Mouse (Mus musculus) megakaryocyte, adult 5-6 weeks (primary cell): ENCODE data around the gene Syt2. TPM values are rescaled to one million over a fixed set of nuclear protein-coding genes. Genes with fewer than 3 reads are reported as not detected.
A peak's percentile ranks its signal among the peaks of the same experiment; 100 is the strongest.

Source experiments
- ATAC-seq: 2 replicates; pipeline ENCODE4 v1.8.0; 2016; ENCODE audit warnings: mild to moderate bottlenecking, inconsistent platforms; ENCODE audit not compliant: poor library complexity, severe bottlenecking
- total RNA-seq, 2 experiments: library from RNA; stranded (forward) in 1 of 2; stranded (reverse) in 1 of 2; fragments of 153-499, 151-499 nt in 1 of 2; fragments of 221-1000, 200-1000 nt in 1 of 2; gene quantifications; 2 replicates each; pipeline versions ENCODE4 v1.2.3 to v1.2.4; 2015 to 2017

Syt2 gene
- total RNA-seq, 2 experiments from 2014 or later = not detected

- ATAC-seq = no peak
These were observed 1.1 kb downstream of the Syt2 start for GRCm38 (mm10) chr1:134647591-134647990.

DNA sequence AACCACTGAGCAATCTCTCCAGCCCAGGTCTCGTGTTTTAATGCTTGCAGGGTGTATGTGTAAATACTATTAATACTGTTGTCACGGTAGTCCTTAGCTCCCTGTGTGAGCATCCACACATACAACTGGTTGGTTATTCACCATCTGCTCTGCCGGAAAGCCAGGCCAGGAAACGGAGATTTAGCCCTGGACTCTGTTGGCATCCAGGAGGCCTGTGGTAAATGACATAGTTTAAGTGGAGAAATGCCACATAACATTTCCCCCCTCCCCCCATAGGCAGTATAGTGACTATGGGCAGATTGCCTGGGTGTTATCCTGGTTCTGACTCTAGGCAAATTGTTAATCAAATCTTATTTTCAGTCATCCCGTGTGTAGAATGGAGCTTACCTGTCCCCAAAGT is 4.3 kb downstream of the Syt2 start:
- no peak for ATAC-seq

DNA sequence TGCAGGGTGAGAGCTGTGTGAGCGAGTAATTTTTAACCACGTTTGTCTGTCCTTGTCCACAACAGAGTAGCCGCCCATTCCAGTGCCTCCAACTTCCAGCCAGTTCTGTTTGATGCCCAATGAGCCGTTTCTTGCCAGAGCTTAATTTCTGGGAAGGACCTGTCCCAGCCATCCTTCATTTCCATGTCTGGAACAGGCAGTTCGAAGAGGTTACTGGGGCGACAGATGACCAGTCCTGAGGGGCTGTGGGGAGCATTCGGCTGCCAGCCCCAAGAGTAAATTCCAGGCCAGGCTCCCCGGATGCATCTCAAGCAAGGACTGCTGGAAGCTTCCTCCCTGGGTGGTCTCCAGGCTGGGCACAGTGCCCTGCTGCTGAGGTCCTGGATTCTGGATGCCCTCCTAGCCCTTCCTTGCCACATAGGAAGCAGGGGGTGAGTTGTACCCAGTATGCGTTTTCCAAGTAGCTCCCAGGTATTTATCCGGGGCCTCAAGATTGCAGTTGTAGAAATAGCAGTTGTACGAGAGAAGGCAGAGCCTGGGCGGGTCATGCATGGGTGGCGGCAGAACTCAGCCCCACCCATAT is 4.9 kb downstream of the Syt2 start:
- ATAC-seq = no peak

DNA sequence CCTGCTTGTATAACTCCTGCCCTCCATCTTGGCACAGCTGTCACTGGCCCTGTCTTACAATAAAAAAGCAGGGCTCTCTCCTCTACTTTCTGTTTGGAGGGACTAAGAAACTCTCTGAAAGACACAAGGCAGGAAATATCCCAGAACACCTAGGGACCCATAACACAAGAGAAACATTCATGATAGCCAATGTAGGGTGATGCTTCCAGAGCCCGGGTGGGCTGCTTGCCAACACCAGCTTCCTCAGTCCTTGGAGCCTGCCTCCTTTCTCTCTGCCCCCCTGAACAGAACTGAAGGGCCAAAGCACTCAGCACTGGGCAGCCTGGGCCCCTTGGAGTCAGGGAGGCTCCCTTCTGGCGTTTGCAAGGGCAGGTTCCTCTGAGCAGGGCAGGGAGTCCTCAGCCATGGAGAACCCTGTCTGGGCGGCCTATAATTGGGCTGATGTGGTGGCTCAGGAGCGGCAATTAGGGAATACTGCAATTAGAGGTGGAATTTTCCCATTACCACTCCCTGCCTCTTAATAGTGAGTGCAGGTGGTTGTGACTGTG is 5.4 kb downstream of the Syt2 start:
- no peak for ATAC-seq

DNA sequence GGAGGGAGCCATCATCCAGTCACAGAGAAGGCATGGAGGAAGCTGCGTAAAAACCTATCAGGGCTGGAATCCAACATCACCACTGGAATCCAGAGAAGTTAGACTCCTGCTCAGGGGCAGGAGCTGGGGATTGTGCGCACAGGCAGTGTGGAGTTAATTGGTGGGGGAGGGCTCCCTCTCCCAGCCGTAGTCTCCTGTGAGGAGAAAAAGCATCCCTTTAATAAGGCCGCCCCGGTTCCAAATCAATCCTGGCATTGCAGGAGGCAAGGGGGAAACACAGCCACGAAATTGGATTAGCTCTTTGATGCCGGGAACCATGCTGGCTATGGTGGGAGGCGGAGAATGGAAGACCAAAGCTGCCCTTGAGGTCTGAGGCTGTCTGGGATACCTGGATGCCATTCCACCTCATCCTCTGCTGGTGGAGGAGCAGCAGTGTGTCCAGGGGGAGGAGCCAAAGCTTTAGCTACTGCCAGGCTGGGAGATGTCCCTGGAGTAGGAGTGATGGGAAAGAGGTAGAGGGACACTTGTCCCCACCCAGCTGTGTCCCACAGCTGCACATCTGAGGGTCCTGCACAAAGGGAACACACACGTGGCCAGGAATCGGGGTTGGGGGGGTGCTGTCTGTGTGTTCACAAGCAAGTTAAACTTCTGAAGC is 7.3 kb downstream of the Syt2 start:
- ATAC-seq = no peak

DNA sequence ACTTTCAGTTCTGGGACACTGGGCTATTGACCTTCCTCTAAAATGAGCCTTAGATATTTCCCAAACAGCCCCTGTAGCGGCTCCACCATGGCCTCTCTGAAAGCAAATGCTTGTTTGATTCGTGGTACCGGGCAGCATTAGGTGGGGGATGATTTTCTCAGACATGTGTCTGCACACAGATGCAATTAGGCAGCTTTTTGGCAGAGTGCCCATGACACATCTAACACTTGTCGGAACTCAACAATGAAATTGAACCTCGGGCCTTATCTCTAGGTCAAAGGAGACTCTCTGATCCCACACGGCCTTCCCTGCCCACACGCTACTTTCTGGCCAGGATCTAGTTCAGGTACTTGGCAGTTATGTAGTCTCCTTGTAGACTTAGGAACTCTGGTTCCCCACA is 12.4 kb downstream of the Syt2 start:
- no peak for ATAC-seq

DNA sequence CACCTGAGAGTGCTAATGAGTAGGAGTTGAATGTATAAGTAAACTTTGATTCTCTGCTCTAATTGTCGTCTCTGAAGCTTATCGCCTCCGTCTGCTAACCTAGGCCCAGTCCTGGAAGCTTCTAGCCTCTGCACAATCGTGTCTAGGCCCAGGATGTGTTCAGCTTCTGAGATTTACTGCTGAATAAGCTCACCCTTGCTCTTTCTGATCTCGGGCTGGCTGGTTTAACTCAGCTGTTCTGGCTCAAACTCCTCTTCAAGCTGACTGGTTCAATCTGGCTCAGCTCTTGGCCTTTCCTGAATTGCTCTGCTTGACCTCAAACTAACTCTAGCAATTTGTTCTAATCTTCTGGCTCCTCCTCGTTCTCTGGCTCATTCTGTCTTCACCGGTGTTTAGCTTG is 13.7 kb downstream of the Syt2 start:
- no peak for ATAC-seq

DNA sequence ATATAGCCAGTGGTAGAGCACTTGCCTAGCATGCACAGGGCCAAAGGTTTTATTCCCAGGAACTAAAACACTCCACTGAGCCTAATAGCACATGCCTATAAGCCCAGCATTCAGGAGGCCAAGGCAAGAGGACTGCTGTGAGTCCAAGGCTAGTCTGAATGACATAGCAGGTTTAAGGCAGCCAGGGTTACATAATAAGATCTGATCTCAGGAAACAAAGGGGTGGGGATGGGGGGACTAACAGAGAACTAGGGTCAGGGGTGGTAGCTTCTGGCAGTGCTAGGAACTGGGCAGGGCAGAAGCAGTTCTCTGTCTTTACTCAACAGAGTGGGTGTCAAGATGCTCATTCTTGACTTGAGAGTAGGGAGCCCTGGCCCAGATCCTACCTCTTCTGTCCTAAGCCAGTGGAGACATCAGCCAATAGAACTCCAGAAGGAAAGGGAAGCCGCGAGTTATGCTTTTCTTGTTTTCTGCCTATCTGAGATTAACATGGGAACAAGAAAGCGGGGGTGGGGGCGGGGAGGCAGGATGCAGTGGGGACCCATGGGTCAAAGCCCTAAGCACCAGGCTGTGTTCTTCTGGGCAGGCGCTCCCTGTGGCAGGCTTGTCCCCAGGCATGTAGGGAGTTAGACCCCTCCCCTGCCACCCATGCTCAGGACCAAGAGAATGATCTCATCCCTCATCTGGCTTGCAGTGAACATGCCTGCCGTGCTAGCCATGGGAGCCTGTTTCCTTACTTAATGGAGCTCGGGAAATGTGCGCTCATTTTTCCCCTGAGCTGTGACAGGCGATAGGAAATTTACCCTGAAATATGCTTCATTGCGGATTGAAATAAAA is 25.0 kb downstream of the Syt2 start:
- no peak for ATAC-seq

GRCm38 (mm10) chr1:134674312-134674711 is 27.8 kb downstream of the Syt2 start:
- peak; percentile 54; the same call in 1 of the 2 replicates for ATAC-seq

DNA sequence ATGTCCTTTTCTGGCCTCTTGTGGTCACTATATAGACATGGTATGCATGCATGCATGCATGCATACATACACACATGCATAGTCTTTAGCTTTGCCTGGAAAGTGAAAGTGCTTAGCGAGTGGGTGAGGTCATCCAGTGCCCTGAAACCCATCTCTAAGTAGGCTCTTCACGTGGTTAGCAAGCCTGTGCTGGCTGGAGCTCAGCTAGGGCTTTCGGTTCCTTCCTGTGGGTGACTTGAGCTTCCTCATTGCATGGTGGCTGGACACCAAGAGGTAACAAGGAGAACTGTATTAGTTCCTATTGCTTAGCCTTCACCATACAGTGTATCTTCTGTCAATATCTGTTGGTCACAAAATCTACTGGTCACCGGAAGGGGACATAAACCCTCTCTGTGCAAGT is 33.0 kb downstream of the Syt2 start:
- ATAC-seq = peak; percentile 99

DNA sequence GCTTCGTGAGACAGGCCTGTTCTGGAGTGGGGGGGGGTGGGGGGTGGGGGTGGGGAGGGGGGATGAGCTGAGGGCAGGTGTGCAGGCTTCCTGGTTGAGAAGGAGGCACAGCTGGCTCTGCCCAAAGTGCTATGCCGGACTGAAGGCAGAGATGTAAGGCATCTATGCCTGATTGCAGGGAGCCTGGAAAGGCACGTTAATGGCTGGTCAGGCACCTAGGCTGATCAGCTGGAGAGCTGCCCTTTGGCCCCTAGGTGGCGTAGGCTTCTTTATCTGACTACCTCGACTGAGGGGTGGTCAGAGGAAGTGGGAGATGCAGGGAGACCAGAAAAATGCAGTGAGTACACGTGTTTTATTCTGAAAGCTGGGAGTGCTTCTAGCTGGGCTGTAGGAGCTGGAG is 34.1 kb downstream of the Syt2 start:
- no peak for ATAC-seq

- no peak for ATAC-seq
These were observed 36.0 kb downstream of the Syt2 start for GRCm38 (mm10) chr1:134682460-134682859.

DNA sequence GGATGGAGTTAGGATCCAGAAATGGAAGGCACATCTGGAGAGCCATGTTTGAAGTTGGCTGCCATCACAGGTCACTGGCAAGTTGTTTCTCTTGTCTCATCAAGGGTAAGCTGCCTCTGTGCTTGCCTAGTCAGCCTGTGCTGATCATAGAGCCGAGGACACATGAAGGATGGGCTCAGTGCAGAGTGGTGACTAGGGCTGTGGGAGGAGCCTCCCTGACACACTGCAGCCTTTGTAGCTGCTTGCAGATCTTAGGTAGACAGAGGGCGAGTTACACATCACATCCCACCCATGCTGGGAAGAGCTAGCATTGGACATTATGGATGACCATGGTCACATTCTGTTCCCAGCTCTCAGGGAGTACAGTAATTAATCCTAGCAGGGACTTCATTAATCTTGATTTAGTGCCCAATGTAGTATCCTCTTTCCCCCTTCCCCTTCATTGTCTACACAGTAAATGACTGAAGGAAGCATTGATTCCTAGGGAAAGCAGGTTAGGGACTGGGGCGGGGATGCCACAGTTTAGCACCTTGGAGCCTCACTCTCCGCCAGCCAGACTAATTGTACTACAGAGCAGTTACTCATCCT is 40.5 kb downstream of the Syt2 start:
- no peak for ATAC-seq

- no peak for ATAC-seq
These were observed 49.8 kb downstream of the Syt2 start for GRCm38 (mm10) chr1:134696302-134696701.

GRCm38 (mm10) chr1:134697073-134697472 is 50.6 kb downstream of the Syt2 start:
- ATAC-seq = no peak

GRCm38 (mm10) chr1:134697522-134698250 is 51.2 kb downstream of the Syt2 start:
- no peak for ATAC-seq

GRCm38 (mm10) chr1:134698486-134698885 is 52.0 kb downstream of the Syt2 start:
- no peak for ATAC-seq

DNA sequence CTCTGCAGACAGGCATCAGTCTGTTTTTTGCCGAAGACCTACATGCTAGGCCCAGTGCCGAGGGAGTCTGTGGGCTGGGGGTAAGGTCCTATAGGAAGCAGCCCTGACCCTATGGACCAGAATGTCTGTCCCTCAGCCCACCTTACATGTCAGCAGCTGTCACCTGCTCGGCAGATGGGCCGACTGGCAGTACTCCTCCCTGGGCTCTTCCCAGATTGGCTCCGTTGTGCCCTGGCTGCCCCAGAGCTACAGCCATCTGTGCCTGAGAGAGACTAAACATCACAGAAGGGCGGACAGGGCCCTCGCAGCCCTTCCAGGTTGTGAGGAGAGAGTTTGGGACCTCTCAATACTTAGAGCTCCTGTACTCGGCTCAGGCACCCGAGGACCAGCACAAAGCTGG is 52.9 kb downstream of the Syt2 start:
- ATAC-seq = no peak

- ATAC-seq = no peak
These were observed 53.7 kb downstream of the Syt2 start for GRCm38 (mm10) chr1:134700151-134700550.

- no peak for ATAC-seq
These were observed 54.2 kb downstream of the Syt2 start for GRCm38 (mm10) chr1:134700634-134701033.

- no peak for ATAC-seq
These were observed 54.7 kb downstream of the Syt2 start for GRCm38 (mm10) chr1:134701191-134701590.
